Mouse (Mus musculus) liver, adult (tissue): ENCODE data around the gene Prss8.

ENCODE experiments used
- GATA4 ChIP-seq: IDR thresholded peaks from 2 replicates; pipeline ENCODE4 v1.6.1; 2014; ENCODE audit warnings: mild to moderate bottlenecking, low read length; ENCODE audit not compliant: insufficient replicate concordance

The Prss8 gene

GRCm38 (mm10) chr7:127912190-127912871, 17.6 kb downstream of the Prss8 start, which contains the start of gene Kat8:
Kat8 (plus strand) TSS chr7:127912516.
- no peak for TF ChIP-seq GATA4

DNA sequence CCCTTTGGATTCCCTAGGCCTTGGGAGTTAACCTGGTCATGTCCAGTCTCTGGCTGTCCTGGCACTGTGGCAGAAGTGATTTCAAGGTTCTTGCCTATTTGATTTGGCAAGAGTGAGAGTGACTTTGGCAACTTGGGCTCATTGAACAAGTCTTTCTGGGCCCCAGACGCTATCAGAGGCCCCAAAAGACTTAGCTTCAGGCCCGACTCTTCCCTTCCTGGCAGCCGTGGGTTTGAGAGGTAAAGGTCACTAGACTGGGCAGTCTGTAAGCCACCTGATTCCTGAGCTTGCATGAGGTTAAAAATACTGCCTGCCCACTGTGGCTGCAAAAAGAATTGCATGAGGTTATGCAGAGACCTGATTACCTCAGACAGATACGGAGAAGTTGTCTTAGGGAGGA, 21.2 kb downstream of the Prss8 start:
- no peak for TF ChIP-seq GATA4

DNA sequence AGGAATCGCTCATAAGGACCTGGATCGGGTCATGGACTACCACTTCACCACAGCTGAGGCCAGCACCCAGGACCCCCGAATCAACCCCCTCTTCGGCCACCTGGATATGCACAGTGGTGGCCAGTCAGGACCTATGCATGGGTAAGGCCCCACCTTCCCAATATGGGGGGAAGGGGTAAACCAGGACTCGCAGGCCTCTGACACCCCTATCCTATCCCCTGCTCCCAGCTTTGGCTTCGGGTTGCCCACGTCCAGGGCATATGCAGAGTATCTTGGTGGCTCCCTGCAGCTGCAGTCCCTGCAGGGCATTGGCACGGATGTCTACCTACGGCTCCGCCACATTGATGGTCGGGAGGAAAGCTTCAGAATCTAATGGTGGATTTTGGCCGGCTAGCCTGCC, 22.0 kb downstream of the Prss8 start:
- no peak for TF ChIP-seq GATA4

GRCm38 (mm10) chr7:127903971-127904796, 25.7 kb downstream of the Prss8 start, which contains the start of gene Bckdk:
Bckdk (plus strand) TSS chr7:127904082.
- TF ChIP-seq GATA4 = no peak

DNA sequence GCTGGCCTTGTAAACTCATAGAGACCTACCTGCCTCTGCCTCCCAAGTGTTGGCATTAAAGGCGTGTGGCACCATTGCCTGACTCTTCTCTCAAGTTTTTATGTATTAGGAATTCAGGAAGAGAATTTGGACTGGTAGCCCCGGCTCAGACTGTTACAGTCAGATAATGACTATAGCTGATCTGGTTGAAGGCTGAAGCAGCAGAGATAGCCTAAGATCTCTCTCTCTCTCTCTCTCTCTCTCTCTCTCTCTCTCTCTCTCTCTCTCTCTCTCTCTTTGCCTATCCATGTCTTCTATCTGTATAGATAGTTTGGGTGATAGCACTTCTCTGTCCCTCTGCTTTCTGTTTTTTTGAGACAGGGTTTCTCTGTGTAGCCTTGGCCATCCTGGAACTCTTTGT, 28.1 kb downstream of the Prss8 start:
- no peak for TF ChIP-seq GATA4

GRCm38 (mm10) chr7:127899997-127900396, 29.9 kb downstream of the Prss8 start:
- TF ChIP-seq GATA4 = no peak

GRCm38 (mm10) chr7:127898179-127898956, 31.5 kb downstream of the Prss8 start:
- TF ChIP-seq GATA4 = no peak

GRCm38 (mm10) chr7:127897542-127897941, 32.4 kb downstream of the Prss8 start:
- no peak for TF ChIP-seq GATA4

DNA sequence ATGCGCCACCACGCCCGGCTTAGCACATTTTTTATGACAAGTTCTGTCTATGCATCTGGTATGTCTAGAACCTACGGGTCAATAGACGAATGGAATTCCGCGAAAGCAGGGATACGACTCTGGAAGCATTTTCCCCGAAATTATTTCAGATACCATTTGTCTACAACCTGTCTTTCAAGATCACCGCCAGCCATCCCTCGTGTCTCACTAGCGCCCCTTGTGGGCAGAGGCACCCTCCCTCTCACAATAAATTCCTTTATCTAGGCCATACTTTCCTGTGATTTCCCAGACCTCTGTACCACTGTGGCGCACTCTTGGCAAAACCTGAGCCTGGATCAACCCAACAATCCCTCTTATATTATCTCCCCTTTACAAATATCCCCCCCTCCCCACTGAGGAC, 33.5 kb downstream of the Prss8 start:
- no peak for TF ChIP-seq GATA4

- peak; percentile 83; the same call in 1 of the 2 replicates for TF ChIP-seq GATA4
Observed at GRCm38 (mm10) chr7:127895442-127895841, 34.5 kb downstream of the Prss8 start, which contains the start of the genes Gm21974 and Vkorc1. Gm21974 (minus strand) TSS chr7:127895454. Vkorc1 (minus strand) TSS chr7:127895617.

GRCm38 (mm10) chr7:127894480-127894879, 35.4 kb downstream of the Prss8 start:
- no peak for TF ChIP-seq GATA4

GRCm38 (mm10) chr7:127890798-127891197, 39.1 kb downstream of the Prss8 start, which contains the start of gene Prss53:
Prss53 (minus strand) TSS chr7:127890970.
- no peak for TF ChIP-seq GATA4

- no peak for TF ChIP-seq GATA4
Observed at GRCm38 (mm10) chr7:127888821-127889220, 41.1 kb downstream of the Prss8 start.

- TF ChIP-seq GATA4 = no peak
Observed at GRCm38 (mm10) chr7:127887781-127888180, 42.1 kb downstream of the Prss8 start.

- TF ChIP-seq GATA4 = no peak
Observed at GRCm38 (mm10) chr7:127887191-127887590, 42.7 kb downstream of the Prss8 start.
